Mouse (Mus musculus) bone marrow, adult 2 months (tissue): ENCODE measurements around the gene Osbpl9. TPM values are rescaled to one million over a fixed set of nuclear protein-coding genes. Genes with fewer than 3 reads are reported as not detected.

Experiments
- H3K27ac ChIP-seq: fragments of 200-500 bp; 2 replicates; pipeline ENCODE4 v1.5.1; 2012; ENCODE audit warnings: low read depth, mild to moderate bottlenecking, control low read depth, inconsistent platforms, low read length; ENCODE audit not compliant: control insufficient read depth, poor library complexity, insufficient read depth
- H3K4me1 ChIP-seq: fragments of 200-500 bp; 2 replicates; pipeline ENCODE4 v1.6.1; 2011; ENCODE audit warnings: low read length; ENCODE audit not compliant: control insufficient read depth, insufficient read depth
- H3K4me3 ChIP-seq: fragments of 200-500 bp; replicated peaks from 2 replicates; pipeline ENCODE3; 2011; ENCODE audit warnings: mild to moderate bottlenecking, low read depth, low read length, control low read depth; ENCODE audit not compliant: control insufficient read depth
- CTCF ChIP-seq: fragments of 200-500 bp; IDR thresholded peaks from 2 replicates; pipeline ENCODE4 v1.5.1; 2011; ENCODE audit warnings: low read length, control low read depth; ENCODE audit not compliant: control insufficient read depth, insufficient read depth
- POLR2A ChIP-seq: fragments of 200-500 bp; IDR thresholded peaks from 2 replicates; pipeline ENCODE4 v1.6.1; 2011; ENCODE audit warnings: low read depth, mild to moderate bottlenecking, control low read depth, low read length, borderline replicate concordance; ENCODE audit not compliant: control insufficient read depth
- WGBS: fragments of 180-500 bp; shearing (Covaris S2); methylation state at CpG from one replicate; pipeline ENCODE4 v1.1.7; 2018; 5-methylcytosine and 5-hydroxymethylcytosine counted together
- polyA plus RNA-seq: library from polyadenylated mRNA; stranded (reverse); fragments of >200 nt; gene quantifications from 2 replicates; pipeline ENCODE4 v1.2.4, GENCODE M21; 2011; ENCODE audit warnings: low replicate concordance; ENCODE audit not compliant: missing spikeins, insufficient read depth, insufficient read length

Osbpl9 gene
- polyA plus RNA-seq, 1 experiment, result 35.3 TPM

- Histone ChIP-seq H3K4me3 (no peak overlapping the region), H3K4me1 (peaks cover 3% of the 10 kb centered on the region; the same call in 1 of the 2 replicates), H3K27ac (no peak overlapping the region)
- no peak for TF ChIP-seq CTCF
- no peak for TF ChIP-seq POLR2A
- WGBS, result 86% methylated on average over 10 of the region's 10 CpGs
These were observed 70.7 kb downstream of the Osbpl9 start for GRCm38 (mm10) chr4:109131256-109131872.

DNA sequence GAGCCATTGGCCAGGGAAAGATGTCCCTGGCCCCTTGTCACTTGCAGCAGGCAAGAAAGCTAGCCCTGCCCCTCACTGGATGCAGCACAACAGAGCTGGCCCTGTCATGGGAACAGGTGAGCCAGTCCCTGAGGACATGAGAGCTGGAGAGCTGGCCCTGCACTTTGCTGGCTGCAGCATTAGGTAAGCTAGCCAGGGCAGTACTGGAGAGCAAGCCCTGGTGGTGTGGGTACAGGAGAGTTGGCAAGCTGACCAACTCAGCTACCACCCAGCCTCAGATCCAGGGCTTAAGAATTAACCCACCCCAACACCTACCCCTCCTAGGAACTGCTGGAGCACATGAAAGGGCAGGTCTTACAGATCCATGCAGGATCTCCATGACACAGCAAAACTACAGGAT lies 73.1 kb downstream of the Osbpl9 start:
- no peaks in the 10 kb centered on the region; the same call in 1 of the 2 replicates for H3K4me1 ChIP-seq
- no peak overlapping the region for H3K4me3 ChIP-seq
- TF ChIP-seq CTCF, result no peak
- no peak for TF ChIP-seq POLR2A
- no peak overlapping the region; the same call in 1 of the 2 replicates for H3K27ac ChIP-seq

DNA sequence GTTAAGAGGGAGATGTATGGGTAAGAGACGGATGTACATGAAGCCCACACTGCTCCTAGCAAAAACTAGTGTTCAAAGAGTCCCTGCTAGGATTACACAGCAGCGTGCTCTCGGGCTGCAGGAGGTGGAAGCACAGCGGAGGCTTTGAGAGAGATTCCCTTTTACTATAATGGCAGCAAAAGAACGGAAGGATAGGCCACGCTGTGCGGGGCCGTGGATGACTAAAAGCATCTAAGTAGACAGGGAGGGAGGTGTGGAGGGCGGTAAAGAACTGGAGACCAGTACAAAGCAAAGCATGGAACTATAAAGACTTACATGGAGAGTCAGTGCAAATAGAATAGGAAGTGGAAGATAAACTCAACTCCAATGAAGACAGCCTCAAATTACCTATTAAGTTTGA lies 74.1 kb downstream of the Osbpl9 start:
- Histone ChIP-seq H3K27ac (no peak overlapping the region), H3K4me1 (peaks cover 3% of the 10 kb centered on the region), H3K4me3 (no peak overlapping the region)
- no peak for TF ChIP-seq POLR2A
- TF ChIP-seq CTCF, result no peak
- WGBS, result 87% methylated on average over 9 of the region's 9 CpGs

- Histone ChIP-seq H3K4me3 (no peak overlapping the region), H3K4me1 (peaks cover 3% of the 10 kb centered on the region), H3K27ac (no peak overlapping the region)
- WGBS, result 75% methylated on average over 10 of the region's 10 CpGs
- no peak for TF ChIP-seq POLR2A
These were observed 75.1 kb downstream of the Osbpl9 start for GRCm38 (mm10) chr4:109126834-109127564.

DNA sequence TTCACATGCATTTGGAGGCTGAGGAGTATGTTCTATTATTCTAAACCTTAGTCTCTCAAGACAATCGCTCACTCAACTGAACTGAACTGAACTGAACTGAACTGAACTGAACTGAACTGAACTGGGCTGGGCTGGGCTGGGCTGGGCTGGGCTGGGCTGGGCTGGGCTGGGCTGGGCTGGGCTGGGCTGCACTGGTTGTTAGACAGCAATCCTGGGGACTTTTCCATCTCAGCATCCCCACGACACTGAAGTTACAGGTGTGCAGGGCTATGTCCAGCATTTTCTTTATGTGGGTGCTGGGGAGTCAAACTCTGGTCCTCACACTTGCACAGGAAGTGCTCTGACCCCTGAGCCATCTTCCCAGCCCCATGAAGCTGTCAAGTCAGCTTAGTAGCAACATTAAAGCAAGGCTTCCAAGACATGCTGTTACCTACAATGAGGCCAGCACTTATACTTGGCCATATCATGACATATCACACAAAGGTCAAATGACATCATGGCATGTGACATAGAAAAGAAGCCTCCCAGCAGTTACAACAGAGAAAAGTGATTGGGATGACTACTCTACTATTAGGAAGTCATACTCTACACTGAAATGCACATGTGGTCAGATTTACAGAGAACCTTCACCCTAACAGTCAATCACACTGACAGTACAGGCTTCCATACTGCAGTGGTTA lies 76.2 kb downstream of the Osbpl9 start:
- Histone ChIP-seq H3K4me3 (no peak overlapping the region), H3K27ac (no peak overlapping the region), H3K4me1 (peaks cover 3% of the 10 kb centered on the region)
- TF ChIP-seq POLR2A (no peak), CTCF (no peak)
- WGBS, result 79% methylated on average over 2 of the region's 2 CpGs

DNA sequence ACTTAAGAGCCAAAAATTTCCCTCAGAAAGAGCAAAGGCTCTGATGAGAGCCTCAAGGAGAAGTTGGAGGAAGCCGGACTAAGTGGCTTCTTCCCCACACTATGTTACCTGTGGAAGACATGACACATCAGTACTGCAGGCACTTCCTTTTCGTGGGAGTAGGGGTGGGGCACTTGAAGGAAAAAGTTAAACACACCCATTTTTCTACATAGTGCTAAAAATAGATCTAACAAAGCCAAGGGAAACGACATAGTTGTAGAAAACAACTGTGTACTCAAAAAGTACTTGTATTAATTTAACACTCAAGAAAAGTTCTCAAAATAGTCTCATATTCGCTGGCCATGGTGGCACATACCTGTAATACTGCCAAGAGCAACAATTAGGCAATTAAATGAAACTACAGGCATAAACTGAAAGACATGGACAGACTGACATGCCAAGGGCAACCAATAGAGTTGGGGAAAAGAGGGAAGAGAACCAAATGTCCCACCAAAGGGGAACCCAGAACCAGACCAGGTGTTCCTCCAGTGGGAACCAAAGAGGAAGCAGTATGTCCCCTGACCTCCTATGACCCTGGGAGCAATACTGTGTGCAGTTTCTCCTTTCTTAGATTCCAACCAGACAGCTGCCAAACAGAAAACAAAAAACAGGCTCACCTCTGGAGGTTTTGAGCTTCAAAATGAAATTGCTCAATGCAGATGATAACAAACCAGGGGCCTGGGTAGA lies 79.1 kb downstream of the Osbpl9 start:
- TF ChIP-seq CTCF (no peak), POLR2A (no peak)
- 14% methylated on average over 4 of the region's 4 CpGs for WGBS
- H3K4me3 ChIP-seq, result no peak overlapping the region
- no peak overlapping the region for H3K27ac ChIP-seq
- peaks cover 4% of the 10 kb centered on the region for H3K4me1 ChIP-seq

GRCm38 (mm10) chr4:109120735-109121134 lies 81.3 kb downstream of the Osbpl9 start:
- Histone ChIP-seq H3K4me1 (peaks cover 7% of the 10 kb centered on the region), H3K27ac (no peak overlapping the region)

GRCm38 (mm10) chr4:109119641-109120125 lies 82.4 kb downstream of the Osbpl9 start:
- peak overlapping the region; percentile 36; the same call in 1 of the 2 replicates for H3K27ac ChIP-seq
- H3K4me3 ChIP-seq, result no peak overlapping the region
- TF ChIP-seq CTCF, result no peak
- no peak for TF ChIP-seq POLR2A
- peaks cover 7% of the 10 kb centered on the region for H3K4me1 ChIP-seq
- 22% methylated on average over 5 of the region's 5 CpGs for WGBS

More at GRCm38 (mm10) chr4:109120735-109121134, 81.3 kb downstream of the Osbpl9 start:
- 35% methylated on average over 6 of the region's 6 CpGs for WGBS
- no peak for TF ChIP-seq CTCF
- no peak for TF ChIP-seq POLR2A
- no peak overlapping the region for H3K4me3 ChIP-seq
